In the genomic region with DNA sequence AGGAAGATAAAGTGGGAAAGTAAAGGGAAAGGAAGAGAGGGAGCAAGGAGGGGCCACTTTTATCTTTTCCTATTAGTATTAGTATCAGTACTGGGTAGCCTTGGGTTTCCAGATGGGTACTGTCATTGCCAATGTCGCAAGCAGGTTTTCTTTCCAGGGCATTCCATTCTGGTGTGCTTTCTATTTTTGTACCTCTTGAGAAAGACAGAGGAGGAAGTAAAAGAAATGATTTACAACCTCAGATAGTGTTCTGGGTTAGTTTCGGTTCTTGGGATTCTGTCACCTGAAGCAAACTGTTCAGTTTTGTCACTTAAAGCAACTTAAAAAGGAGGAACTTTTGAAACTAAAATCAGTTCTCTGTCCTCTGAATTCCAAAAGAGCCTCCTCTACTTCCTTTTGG, we compare ENCODE assay signal across 38 mouse cellular contexts. TPM values are rescaled to one million over a fixed set of nuclear protein-coding genes. Genes with fewer than 3 reads are reported as not detected.
DNase-seq lines count a peak whose midpoint lies in the region; ATAC-seq and TF ChIP-seq lines count a peak whose summit lies in the region.
"Had no signal": no experiment of that assay in that cellular context is flagged by ENCODE, and none has a peak within 500 bp of the region (broad histone marks: within the 10 kb centered on the region; RNA-seq: fewer than 3 reads in every experiment).

No protein-coding gene starts in this region.

- H3K4me3 ChIP-seq in olfactory bulb, adult 2 months (ENCODE audit: insufficient read depth, low read depth, low read length): no peak overlapping the region
- H3K4me3 ChIP-seq: embryonic facial prominence, embryonic 10.5 days; embryonic facial prominence, embryonic 15.5 days; forebrain, embryonic 12.5 days; heart, embryonic 10.5 days; heart, embryonic 15.5 days; intestine, embryonic 15.5 days; left cerebral cortex, adult 2 months; limb, embryonic 12.5 days; liver, embryonic 15.5 days; lung, embryonic 15.5 days; midbrain, embryonic 13.5 days; neural tube, embryonic 13.5 days had no signal

- ATAC-seq in common myeloid progenitor, adult 5-6 weeks (replicated peaks; ENCODE audit: low read depth, poor library complexity, severe bottlenecking): peak; percentile 65
- ATAC-seq: CD4-positive, CD25-positive, alpha-beta regulatory T cell, adult 4 months; forebrain, postnatal 0 days; hindbrain, postnatal 0 days; intestine, embryonic 15.5 days; midbrain, embryonic 13.5 days had no signal

- TF ChIP-seq POLR2A in olfactory bulb, adult 2 months (IDR thresholded peaks at IDR 0.05; ENCODE audit: insufficient read depth, low read depth, low read length): no peak

- H3K27ac ChIP-seq in olfactory bulb, adult 2 months (ENCODE audit: insufficient read depth, low read depth, low read length): peak overlapping the region; percentile 95
- H3K27ac ChIP-seq: embryonic facial prominence, embryonic 10.5 days; embryonic facial prominence, embryonic 15.5 days; forebrain, embryonic 12.5 days; heart, embryonic 10.5 days; heart, embryonic 15.5 days; hindbrain, postnatal 0 days; intestine, embryonic 15.5 days; limb, embryonic 12.5 days; liver, embryonic 15.5 days; lung, embryonic 15.5 days; midbrain, embryonic 13.5 days; neural tube, embryonic 13.5 days had no signal

- H3K4me1 ChIP-seq in olfactory bulb, adult 2 months (ENCODE audit: control insufficient read depth, insufficient read depth, low read length): peaks cover 3% of the 10 kb centered on the region; the same call in 1 of the 2 replicates
- H3K4me1 ChIP-seq: embryonic facial prominence, embryonic 10.5 days; embryonic facial prominence, embryonic 15.5 days; forebrain, embryonic 12.5 days; heart, embryonic 10.5 days; heart, embryonic 15.5 days; intestine, embryonic 15.5 days; limb, embryonic 12.5 days; liver, embryonic 15.5 days; lung, embryonic 15.5 days; midbrain, embryonic 13.5 days; neural tube, embryonic 13.5 days had no signal

- WGBS in olfactory bulb, adult 2 months: 85% methylated on average over 2 of the region's 2 CpGs

- peak; percentile 7 for DNase-seq in adrenal gland, postnatal 10 days
- no peak for DNase-seq in adrenal gland, postnatal 36 days
- peak; percentile 15 for DNase-seq in adipocyte (ENCODE audit: low spot score)
- no peak for DNase-seq in layer of hippocampus, postnatal 10 days (ENCODE audit: low spot score in 2 of 2)
- no peak for DNase-seq in layer of hippocampus, adult 9-11 months
- DNase-seq: cerebellum, adult 2 months; cerebellum, postnatal 14 days; forebrain, postnatal 0 days; gastrocnemius, postnatal 10 days; kidney, adult 2 months; kidney, postnatal 10 days; thymus, adult 2 months; thymus, postnatal 4 days had no signal

- no peak for TF ChIP-seq CTCF in olfactory bulb, adult 2 months (IDR thresholded peaks at IDR 0.05; ENCODE audit: insufficient read depth, low read depth, low read length)

RNA-seq across cellular contexts. Expression of gene Dgat2l6, which starts 6.1 kb away (rescaled TPM):
- total RNA-seq in adrenal gland, postnatal 10 days (2021): not detected
- not detected for total RNA-seq in adrenal gland, postnatal 36 days (2021)
- not detected in 2 replicates for total RNA-seq in common myeloid progenitor, adult 5-6 weeks (2017)
- not detected in 2 replicates for polyA plus RNA-seq in olfactory bulb, adult 2 months (2012; ENCODE audit: insufficient read depth, insufficient read length, low replicate concordance, missing spikeins)
- not detected for total RNA-seq in layer of hippocampus, postnatal 10 days (2021)
- total RNA-seq: forebrain, postnatal 0 days; heart, postnatal 25 days; hindbrain, postnatal 0 days; layer of hippocampus, postnatal 14 days; liver, adult 2 months; megakaryocyte-erythroid progenitor cell, adult 5-6 weeks had no signal
- polyA plus RNA-seq: brain, embryonic 14.5 days; CD4-positive, CD25-positive, alpha-beta regulatory T cell, adult 4 months; cerebellum, adult 2 months; embryonic facial prominence, embryonic 10.5 days; embryonic facial prominence, embryonic 15.5 days; forebrain, embryonic 12.5 days; forebrain, postnatal 0 days; gonadal fat pad, adult 2 months; heart, embryonic 10.5 days; heart, embryonic 15.5 days; hindbrain, embryonic 11.5 days; hindbrain, postnatal 0 days; intestine, embryonic 15.5 days; kidney, adult 2 months; large intestine, adult 2 months; limb, embryonic 12.5 days; liver, adult 2 months; liver, embryonic 15.5 days; lung, embryonic 15.5 days; midbrain, embryonic 13.5 days; neural tube, embryonic 13.5 days; thymus, adult 2 months had no signal

RNA-seq across cellular contexts. Expression of gene Igbp1, which starts 24.4 kb away (rescaled TPM):
- 10 to 100 TPM; 67.9 to 75.1 TPM for total RNA-seq in adrenal gland, postnatal 10 days (2021)
- total RNA-seq in adrenal gland, postnatal 36 days (2021): 10 to 100 TPM; 59.7 to 67.5 TPM
- 115 and 132 TPM in 2 replicates for total RNA-seq in common myeloid progenitor, adult 5-6 weeks (2017)
- polyA plus RNA-seq in olfactory bulb, adult 2 months (2012; ENCODE audit: insufficient read depth, insufficient read length, low replicate concordance, missing spikeins): not detected in 2 replicates
- total RNA-seq in layer of hippocampus, postnatal 10 days (2021): 10 to 100 TPM; 36.4 to 36.7 TPM

RNA-seq across cellular contexts. Expression of gene Awat1, which starts 53.5 kb away (rescaled TPM):
- not detected for total RNA-seq in adrenal gland, postnatal 10 days (2021)
- total RNA-seq in adrenal gland, postnatal 36 days (2021): not detected
- total RNA-seq in common myeloid progenitor, adult 5-6 weeks (2017): not detected in 2 replicates
- polyA plus RNA-seq in olfactory bulb, adult 2 months (2012; ENCODE audit: insufficient read depth, insufficient read length, low replicate concordance, missing spikeins): not detected in 2 replicates
- total RNA-seq in layer of hippocampus, postnatal 10 days (2021): not detected
- total RNA-seq: forebrain, postnatal 0 days; gastrocnemius, postnatal 10 days; heart, postnatal 25 days; hindbrain, postnatal 0 days; layer of hippocampus, postnatal 14 days; left cerebral cortex, adult 2 months; left cerebral cortex, postnatal 25 days; liver, adult 2 months; megakaryocyte-erythroid progenitor cell, adult 5-6 weeks had no signal
- polyA plus RNA-seq: brain, embryonic 14.5 days; CD4-positive, CD25-positive, alpha-beta regulatory T cell, adult 4 months; cerebellum, adult 2 months; embryonic facial prominence, embryonic 10.5 days; embryonic facial prominence, embryonic 15.5 days; forebrain, embryonic 12.5 days; forebrain, postnatal 0 days; gonadal fat pad, adult 2 months; heart, embryonic 10.5 days; heart, embryonic 15.5 days; hindbrain, embryonic 11.5 days; hindbrain, postnatal 0 days; intestine, embryonic 15.5 days; kidney, adult 2 months; large intestine, adult 2 months; limb, embryonic 12.5 days; liver, adult 2 months; liver, embryonic 15.5 days; lung, embryonic 15.5 days; midbrain, embryonic 13.5 days; neural tube, embryonic 13.5 days had no signal

Comparison
In these comparisons a context has a peak if more than half of its experiments do, and no peak if none do; other contexts are left out.
1. DNase-seq: peak in adrenal gland, postnatal 10 days (single experiment) and adipocyte (single experiment); none in adrenal gland, postnatal 36 days (0 of 2), layer of hippocampus, postnatal 10 days (0 of 2) and layer of hippocampus, adult 9-11 months (single experiment).